Mouse (Mus musculus) liver, embryonic 14.5 days (tissue): ENCODE results near the gene Faap100.
A peak's percentile ranks its signal among the peaks of the same experiment; 100 is the strongest.

Source experiments
- CTCF ChIP-seq: IDR thresholded peaks from 2 replicates; pipeline ENCODE4 v1.5.1; 2016; ENCODE audit warnings: antibody characterized with exemption, low read depth, control low read depth
- EP300 ChIP-seq: IDR thresholded peaks from 2 replicates; pipeline ENCODE4 v1.6.1; 2016; ENCODE audit warnings: antibody characterized with exemption, low read depth

DNA sequence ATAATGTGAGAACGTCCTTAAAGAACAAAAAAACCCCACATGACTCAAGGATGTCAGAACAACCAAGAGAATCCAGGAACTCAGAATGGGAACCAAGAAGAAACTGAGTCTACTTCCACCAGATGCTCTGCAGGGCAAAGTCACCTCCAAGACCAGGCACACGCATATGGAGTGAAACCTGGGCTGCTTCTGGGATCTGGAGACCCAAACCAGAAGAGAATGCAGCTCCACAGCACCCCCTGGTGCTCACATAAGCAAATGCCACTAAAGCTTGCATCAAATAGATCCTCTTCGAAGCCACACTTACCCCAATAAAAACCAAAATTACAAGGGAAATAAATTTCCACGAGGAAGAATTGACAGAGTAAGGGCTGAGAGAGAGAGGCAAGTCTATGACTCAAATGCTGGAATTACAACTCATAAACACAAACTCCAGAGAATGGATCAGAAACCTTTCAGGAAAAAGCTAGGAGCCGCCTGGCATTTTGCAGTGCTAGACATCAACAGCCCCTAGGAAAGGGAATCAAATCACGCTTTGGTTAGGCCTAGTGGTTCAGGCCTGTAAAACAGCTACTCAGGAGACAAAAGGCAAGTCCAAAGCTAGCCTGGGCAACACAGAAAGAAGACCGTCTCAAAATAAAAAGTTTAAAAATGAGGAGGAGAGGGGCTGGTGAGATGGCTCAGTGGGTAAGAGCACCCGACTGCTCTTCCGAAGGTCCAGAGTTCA lies 45.2 kb upstream of the Faap100 start:
- TF ChIP-seq CTCF: peak; percentile 83
- no peak for TF ChIP-seq EP300
